Mouse (Mus musculus): ENCODE results near the gene Clec2e.
A peak's percentile ranks its signal among the peaks of the same experiment; 100 is the strongest.

Clec2e gene

GRCm38 (mm10) chr6:129056237-129056636 lies 44.5 kb downstream of the Clec2e start:
- DNase-seq = no peak

GRCm38 (mm10) chr6:129051731-129052130 lies 49.0 kb downstream of the Clec2e start:
- no peak for DNase-seq

- DNase-seq = no peak
Observed at GRCm38 (mm10) chr6:129051086-129051485, 49.6 kb downstream of the Clec2e start.

GRCm38 (mm10) chr6:129049596-129050251 lies 51.0 kb downstream of the Clec2e start:
- DNase-seq = no peak

- peak; percentile 54 for DNase-seq
Observed at GRCm38 (mm10) chr6:129048857-129049473, 51.7 kb downstream of the Clec2e start.

GRCm38 (mm10) chr6:129048381-129048780 lies 52.3 kb downstream of the Clec2e start:
- DNase-seq = no peak

- DNase-seq = no peak
Observed at GRCm38 (mm10) chr6:129045601-129046000, 55.1 kb downstream of the Clec2e start, which contains the start of gene Klrb1f. Klrb1f (plus strand) TSS chr6:129045901.

- DNase-seq = no peak
Observed at GRCm38 (mm10) chr6:129042470-129042869, 58.2 kb downstream of the Clec2e start.
